Mouse (Mus musculus): ENCODE data around the gene Fam217a. TPM values are rescaled to one million over a fixed set of nuclear protein-coding genes. Genes with fewer than 3 reads are reported as not detected.
"Not testable (repeated sequence)": the region's sequence is repeated elsewhere in the genome, so short reads cannot be mapped to it uniquely, and the experiment has no call there.

The Fam217a gene
- polyA plus RNA-seq, 2 experiments: 1.0 to 1.2 TPM

DNA sequence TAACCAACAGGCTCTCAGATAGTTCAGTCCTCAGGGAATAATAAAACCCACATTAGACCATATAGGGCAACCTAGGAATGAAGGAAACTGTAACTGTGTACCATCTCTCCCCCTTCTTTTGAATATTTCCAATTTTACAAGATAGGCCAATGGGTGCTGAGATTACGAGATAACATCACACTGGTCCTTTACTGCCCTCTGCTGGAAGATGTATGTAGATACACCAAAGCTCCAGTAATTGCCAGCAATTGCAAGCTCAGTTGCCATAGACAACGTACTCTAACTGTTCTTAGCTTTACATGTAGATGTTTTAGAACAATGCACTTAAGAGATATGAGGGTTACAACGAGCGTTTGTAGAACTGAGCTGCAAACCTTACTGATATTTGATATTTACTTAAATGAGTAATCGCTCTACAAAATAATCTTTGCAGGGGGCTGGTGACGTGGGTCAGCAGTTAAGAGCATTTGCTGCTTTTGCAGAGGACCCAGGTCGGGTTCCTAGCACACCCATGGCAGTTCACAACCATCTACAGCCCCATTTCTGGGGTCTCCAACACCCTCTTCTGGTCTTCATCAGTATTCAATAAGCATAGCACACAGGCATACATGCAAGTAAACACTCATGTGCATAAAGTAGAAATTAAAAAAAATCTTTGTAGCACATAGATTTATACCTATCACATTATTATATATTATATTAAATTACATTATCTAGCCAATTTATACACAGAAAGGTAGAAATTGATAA lies 59.5 kb downstream of the Fam217a start:
- peak; percentile 85 for DNase-seq (ENCODE audit: low spot score)
- Histone ChIP-seq H3K4me1 (ENCODE audit: control insufficient read depth, insufficient read depth, low read length) (no peaks in the 10 kb centered on the region), H3K4me2 (replicated peaks; ENCODE audit: low read depth, low read length, severe bottlenecking) (no peak overlapping the region), H3K27ac (replicated peaks; ENCODE audit: low read depth, low read length) (no peak overlapping the region), H3K9me3 (ENCODE audit: control insufficient read depth, low read length) (no peaks in the 10 kb centered on the region), H3K27me3 (ENCODE audit: control insufficient read depth, insufficient read depth, low read length) (no peaks in the 10 kb centered on the region), H3K4me3 (replicated peaks; ENCODE audit: low read length) (no peak overlapping the region), H3K9ac (ENCODE audit: low read depth, low read length, severe bottlenecking) (no peak overlapping the region), H3K36me3 (ENCODE audit: control insufficient read depth, insufficient read depth, low read length) (no peaks in the 10 kb centered on the region)
- TF ChIP-seq POLR2A (IDR thresholded peaks at IDR 0.05; ENCODE audit: borderline replicate concordance, extremely low read depth, insufficient read depth, insufficient read length): no peak
- WGBS: 41% methylated on average over 7 of the region's 7 CpGs
- peak; percentile 53 for ATAC-seq (ENCODE audit: low FRiP score, low read depth)

DNA sequence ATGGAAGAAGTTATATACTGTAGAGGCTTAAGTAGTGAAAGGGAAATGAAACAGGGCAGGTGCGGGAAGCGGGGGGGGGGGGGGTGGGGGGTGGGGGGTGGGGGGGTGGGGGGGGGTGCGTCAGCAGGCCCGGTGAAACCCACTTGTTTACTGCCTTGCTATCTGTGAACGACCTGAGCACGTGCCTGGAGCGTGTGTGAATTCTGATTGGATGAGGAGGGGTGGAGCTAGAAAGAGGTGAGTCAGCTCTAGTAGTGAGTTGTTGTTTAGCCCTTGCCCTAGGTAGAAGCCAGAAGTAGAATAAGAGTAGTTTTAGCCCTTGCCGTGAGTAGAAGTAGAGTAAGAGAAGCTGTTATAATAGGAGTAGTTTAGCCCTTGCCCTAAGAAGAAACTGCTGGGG lies 62.9 kb downstream of the Fam217a start:
- not testable (repeated sequence) for H3K36me3 ChIP-seq (ENCODE audit: control insufficient read depth, insufficient read depth, low read length); H3K4me2 ChIP-seq (replicated peaks; ENCODE audit: low read depth, low read length, severe bottlenecking); H3K4me1 ChIP-seq (ENCODE audit: control insufficient read depth, insufficient read depth, low read length); H3K4me3 ChIP-seq (replicated peaks; ENCODE audit: low read length); H3K27me3 ChIP-seq (ENCODE audit: control insufficient read depth, insufficient read depth, low read length); H3K9me3 ChIP-seq (ENCODE audit: control insufficient read depth, low read length); ATAC-seq (ENCODE audit: low FRiP score, low read depth); DNase-seq (ENCODE audit: low spot score); H3K9ac ChIP-seq (ENCODE audit: low read depth, low read length, severe bottlenecking); H3K27ac ChIP-seq (replicated peaks; ENCODE audit: low read depth, low read length)
- WGBS: 53% methylated on average over 8 of the region's 8 CpGs

Other genes starting within 250 kb of the Fam217a start
- gene Fam50b, start 189.5 kb downstream of the Fam217a start, polyA plus RNA-seq (2012; rRNA removed): not detected in 2 replicates
- not detected in 2 replicates for gene Fam50b, start 189.5 kb downstream of the Fam217a start, polyA plus RNA-seq (2014; fragmentation: Nextera tagmentation; extraction: Ambion mirVana)
- gene Prpf4b, start 49.0 kb downstream of the Fam217a start, polyA plus RNA-seq (2012; rRNA removed): 112 and 155 TPM in 2 replicates
- gene Prpf4b, start 49.0 kb downstream of the Fam217a start, polyA plus RNA-seq (2014; fragmentation: Nextera tagmentation; extraction: Ambion mirVana): 81.1 and 88.5 TPM in 2 replicates
- not detected in 2 replicates for gene 4933417A18Rik, start 99 bp upstream of the Fam217a start, polyA plus RNA-seq (2012; rRNA removed)
- not detected in 2 replicates for gene 4933417A18Rik, start 99 bp upstream of the Fam217a start, polyA plus RNA-seq (2014; fragmentation: Nextera tagmentation; extraction: Ambion mirVana)
- 0.78 and 0.94 TPM in 2 replicates for gene Eci3, start 39.5 kb upstream of the Fam217a start, polyA plus RNA-seq (2012; rRNA removed)
- 1.2 TPM in 2 replicates for gene Eci3, start 39.5 kb upstream of the Fam217a start, polyA plus RNA-seq (2014; fragmentation: Nextera tagmentation; extraction: Ambion mirVana)
- 105 and 112 TPM in 2 replicates for gene Eci2, start 102.8 kb upstream of the Fam217a start, polyA plus RNA-seq (2012; rRNA removed)
- gene Eci2, start 102.8 kb upstream of the Fam217a start, polyA plus RNA-seq (2014; fragmentation: Nextera tagmentation; extraction: Ambion mirVana): 152 and 161 TPM in 2 replicates